Mouse (Mus musculus) intestine, embryonic 16.5 days (tissue): ENCODE measurements around the gene Stkld1. TPM values are rescaled to one million over a fixed set of nuclear protein-coding genes. Genes with fewer than 3 reads are reported as not detected.
A peak's percentile ranks its signal among the peaks of the same experiment; 100 is the strongest.

Source experiments
- ATAC-seq: fragments of 200-750 bp; cut with Nextera tagmentation; 2 replicates; pipeline ENCODE4 v1.8.0; 2017; ENCODE audit warnings: moderate TSS enrichment, moderate library complexity
- H3K27ac ChIP-seq: fragments of 300-500 bp; sonication (generic); 2 replicates; pipeline ENCODE4 v1.5.1; 2014; ENCODE audit warnings: mild to moderate bottlenecking, low read length
- H3K27me3 ChIP-seq: fragments of 300-500 bp; sonication (generic); replicated peaks from 2 replicates; pipeline ENCODE4 v1.6.1; 2014; ENCODE audit warnings: low read length, control low read depth, mixed read lengths; ENCODE audit not compliant: control insufficient read depth, insufficient read depth
- H3K36me3 ChIP-seq: fragments of 300-500 bp; sonication (generic); 2 replicates; pipeline ENCODE4 v1.6.1; 2014; ENCODE audit warnings: low read length, control low read depth; ENCODE audit not compliant: control insufficient read depth, insufficient read depth
- H3K4me1 ChIP-seq: fragments of 300-500 bp; sonication (generic); 2 replicates; pipeline ENCODE4 v1.6.1; 2014; ENCODE audit warnings: low read length, control low read depth, mixed read lengths; ENCODE audit not compliant: control insufficient read depth, insufficient read depth
- H3K4me2 ChIP-seq: fragments of 300-500 bp; sonication (generic); 2 replicates; pipeline ENCODE4 v1.6.1; 2014; ENCODE audit warnings: low read depth, low read length, control low read depth
- H3K4me3 ChIP-seq: fragments of 300-500 bp; sonication (generic); 2 replicates; pipeline ENCODE4 v1.5.1; 2014; ENCODE audit warnings: mild to moderate bottlenecking, low read length
- H3K9ac ChIP-seq: fragments of 300-500 bp; sonication (generic); 2 replicates; pipeline ENCODE4 v1.6.1; 2014; ENCODE audit warnings: low read depth, low read length
- H3K9me3 ChIP-seq: fragments of 300-500 bp; sonication (generic); 2 replicates; pipeline ENCODE4 v1.6.1; 2016; ENCODE audit warnings: low read length, control low read depth; ENCODE audit not compliant: control insufficient read depth
- WGBS: fragments of 180-500 bp; shearing (Covaris S2); extraction: QIAGEN DNeasy Blood & Tissue Kit; methylation state at CpG from one replicate; pipeline ENCODE4 v1.1.7; 2014; 5-methylcytosine and 5-hydroxymethylcytosine counted together
- polyA plus RNA-seq: library from polyadenylated mRNA; unstranded; fragments of >200 nt; fragmentation: Nextera tagmentation; extraction: Ambion mirVana; gene quantifications from 2 replicates; pipeline ENCODE4 v1.2.1, GENCODE M21; 2015

Stkld1 gene
- polyA plus RNA-seq, 1 experiment from 2014 or later, result not detected

DNA sequence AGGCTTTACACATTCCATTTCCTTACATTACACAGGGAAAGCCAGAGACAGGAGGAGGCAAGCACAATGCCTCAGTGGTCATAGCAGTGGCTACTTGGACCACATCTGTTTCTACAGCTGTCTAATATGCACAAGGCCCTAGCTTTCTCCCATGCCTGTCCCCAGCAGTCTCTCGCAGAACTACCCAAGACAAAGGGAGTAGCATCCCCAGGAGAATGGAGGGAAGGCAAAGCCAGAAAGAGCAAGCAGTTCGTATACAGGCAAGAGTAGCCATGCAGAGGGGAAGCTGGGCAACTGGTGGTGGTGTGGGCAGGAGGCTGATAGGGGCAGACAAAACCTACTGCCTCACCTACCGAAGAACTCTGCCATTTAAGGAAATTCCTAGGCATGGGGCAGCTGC lies 27.4 kb upstream of the Stkld1 start:
- Histone ChIP-seq H3K27ac (no peak overlapping the region), H3K9ac (no peak overlapping the region), H3K9me3 (no peaks in the 10 kb centered on the region), H3K4me3 (no peak overlapping the region), H3K27me3 (no peaks in the 10 kb centered on the region), H3K4me2 (no peak overlapping the region), H3K4me1 (peaks cover 24% of the 10 kb centered on the region), H3K36me3 (peaks cover 17% of the 10 kb centered on the region)
- ATAC-seq, result no peak
- 84% methylated on average over 3 of the region's 3 CpGs for WGBS

DNA sequence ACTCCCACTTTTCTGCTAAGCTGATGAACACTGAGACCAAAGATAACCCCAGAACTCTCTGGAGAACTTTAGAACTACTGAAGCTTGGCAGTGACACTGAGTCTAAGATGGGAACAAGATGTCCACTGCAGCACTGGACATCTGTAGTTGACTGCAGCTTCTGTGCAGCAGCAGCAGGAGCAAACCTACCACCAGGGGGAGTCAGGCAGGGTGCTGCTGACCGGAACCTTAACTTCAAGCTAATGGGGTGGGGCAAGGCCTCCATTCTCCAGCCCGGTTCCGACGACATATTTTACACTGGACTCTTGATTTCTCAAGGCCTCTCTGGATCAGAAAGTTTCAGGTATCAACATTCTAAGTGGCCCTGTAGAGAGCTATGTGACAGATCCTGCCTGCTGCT lies 26.7 kb upstream of the Stkld1 start:
- H3K27me3 ChIP-seq, result no peaks in the 10 kb centered on the region
- no peaks in the 10 kb centered on the region for H3K9me3 ChIP-seq
- H3K4me1 ChIP-seq, result peaks cover 22% of the 10 kb centered on the region
- WGBS, result 52% methylated on average over 4 of the region's 4 CpGs
- no peak for ATAC-seq
- H3K4me2 ChIP-seq, result no peak overlapping the region
- peaks cover 19% of the 10 kb centered on the region for H3K36me3 ChIP-seq
- no peak overlapping the region for H3K4me3 ChIP-seq
- no peak overlapping the region for H3K27ac ChIP-seq
- H3K9ac ChIP-seq, result no peak overlapping the region

DNA sequence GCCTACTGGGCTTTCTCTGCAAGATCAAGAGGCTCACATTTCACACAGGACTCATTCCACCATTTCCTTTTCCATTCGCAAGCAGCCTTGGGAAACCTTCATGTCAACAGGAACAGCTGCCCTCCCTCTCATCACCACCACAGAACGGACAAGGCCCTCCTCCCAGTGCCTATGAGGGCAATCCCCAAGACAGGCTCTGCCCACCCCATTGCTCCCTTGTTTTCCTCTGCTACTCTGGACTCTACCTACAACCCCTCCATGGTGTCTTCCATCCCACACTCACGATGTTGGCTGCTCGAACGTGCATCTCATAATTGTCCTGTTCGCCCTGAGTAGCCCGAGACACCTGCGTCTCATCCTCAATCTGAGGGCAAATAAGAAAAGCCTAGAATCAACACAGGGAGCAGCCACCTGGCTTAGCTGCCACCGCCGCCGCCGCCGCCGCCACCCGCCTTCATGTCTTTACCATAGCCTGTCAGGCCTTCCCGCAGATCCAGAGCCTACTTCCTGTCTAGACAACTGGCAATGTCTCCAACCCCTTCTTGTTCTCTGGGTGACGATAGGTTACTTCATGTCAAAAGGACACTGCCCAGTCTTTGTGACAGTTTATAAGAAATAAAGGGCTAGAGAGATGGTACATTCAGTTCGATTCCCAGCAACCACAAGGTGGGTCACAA lies 25.0 kb upstream of the Stkld1 start:
- peaks cover 31% of the 10 kb centered on the region for H3K36me3 ChIP-seq
- 66% methylated on average over 18 of the region's 18 CpGs for WGBS

DNA sequence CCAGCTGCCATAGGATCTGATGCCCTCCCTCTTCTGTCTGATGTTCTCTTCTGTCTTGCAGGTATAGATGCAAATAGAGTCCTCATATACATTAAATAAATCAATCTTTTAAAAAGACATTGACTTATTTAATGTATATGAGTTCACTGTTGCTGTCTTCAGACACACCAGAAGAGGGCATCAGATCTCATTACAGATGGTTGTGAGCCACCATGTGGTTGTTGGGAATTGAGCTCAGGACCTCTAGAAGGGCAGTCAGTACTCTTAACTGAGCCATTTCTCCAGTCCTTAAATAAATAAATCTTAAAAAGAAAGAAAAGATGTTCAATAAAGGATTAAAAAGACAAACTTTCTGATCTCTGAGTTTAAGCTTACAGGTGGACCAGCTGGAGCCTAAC lies 24.5 kb upstream of the Stkld1 start:
- no peak for ATAC-seq
- H3K9me3 ChIP-seq, result no peaks in the 10 kb centered on the region
- peaks cover 34% of the 10 kb centered on the region for H3K36me3 ChIP-seq
- peak overlapping the region; percentile 75 for H3K9ac ChIP-seq
- H3K27ac ChIP-seq, result peak overlapping the region; percentile 84; the same call in 1 of the 2 replicates
- H3K4me2 ChIP-seq, result peak overlapping the region; percentile 51
- no peaks in the 10 kb centered on the region for H3K27me3 ChIP-seq
- H3K4me3 ChIP-seq, result peak overlapping the region; percentile 91
- H3K4me1 ChIP-seq, result peaks cover 21% of the 10 kb centered on the region

More for the DNA sequence above, 25.0 kb upstream of the Stkld1 start:
- Histone ChIP-seq H3K27me3 (no peaks in the 10 kb centered on the region), H3K4me2 (peak overlapping the region; percentile 51), H3K4me1 (peaks cover 22% of the 10 kb centered on the region), H3K4me3 (peak overlapping the region; percentile 91), H3K27ac (peak overlapping the region; percentile 29; the same call in 1 of the 2 replicates), H3K9ac (peak overlapping the region; percentile 75), H3K9me3 (no peaks in the 10 kb centered on the region)
- no peak for ATAC-seq

DNA sequence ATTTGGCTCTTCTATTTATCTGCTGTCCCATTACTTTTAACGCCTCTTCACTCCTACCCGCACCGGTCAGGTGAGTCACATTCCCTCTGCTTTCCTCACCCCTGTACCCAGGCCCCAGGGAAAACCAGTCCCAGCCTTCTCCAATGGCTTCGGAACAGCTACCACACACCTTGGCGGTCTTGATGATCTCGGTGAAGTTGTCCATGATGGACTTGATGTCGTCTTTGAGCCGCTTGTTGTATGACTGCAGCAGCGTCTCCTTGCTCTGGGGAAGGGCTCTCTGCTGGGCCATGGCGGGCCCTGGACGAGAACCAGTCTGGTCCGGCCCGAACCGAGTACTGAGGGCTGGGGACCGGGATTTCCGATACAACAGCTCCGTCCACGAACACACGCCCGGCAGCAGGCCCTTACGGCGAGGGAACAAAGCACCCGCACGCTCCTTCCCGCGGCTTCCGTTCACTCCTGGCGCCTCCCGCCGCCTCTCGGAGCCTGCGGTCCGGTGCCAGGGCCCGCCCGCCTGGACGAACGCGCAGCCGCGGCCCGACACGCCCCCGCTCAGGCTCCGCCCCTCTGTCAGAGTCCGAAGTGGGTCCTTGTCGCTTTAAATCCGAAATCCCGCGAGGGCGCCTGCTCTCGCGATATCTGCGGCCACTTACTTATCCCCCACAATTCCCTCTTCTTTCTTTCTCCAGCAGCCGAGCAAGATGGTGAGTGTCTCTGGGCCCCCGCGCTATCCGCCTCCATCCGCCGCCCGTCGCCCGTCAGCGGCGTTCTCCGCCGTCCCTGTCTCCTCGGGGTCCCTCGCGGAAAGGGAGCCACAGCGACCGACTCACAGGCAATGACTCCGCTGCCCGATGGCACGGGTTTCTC lies 23.5 kb upstream of the Stkld1 start, which contains the start of the genes Med22 and Rpl7a:
Gene Med22, minus strand, starts transcription at position 554 of the 870 bp plus-strand sequence.
Gene Rpl7a, plus strand, starts transcription at position 641 of the 870 bp plus-strand sequence.
- Histone ChIP-seq H3K27ac (peak within 1 kb of the TSS; percentile 84), H3K36me3 (peaks cover 35% of the 10 kb centered on the region), H3K27me3 (no peaks in the 10 kb centered on the region), H3K4me3 (peak within 1 kb of the TSS; percentile 91), H3K9ac (peak within 1 kb of the TSS; percentile 80), H3K4me2 (peak within 1 kb of the TSS; percentile 77), H3K4me1 (peaks cover 28% of the 10 kb centered on the region), H3K9me3 (no peaks in the 10 kb centered on the region)
- under 1% methylated on average over 74 of the region's 74 CpGs for WGBS
- peak; percentile 94 for ATAC-seq

DNA sequence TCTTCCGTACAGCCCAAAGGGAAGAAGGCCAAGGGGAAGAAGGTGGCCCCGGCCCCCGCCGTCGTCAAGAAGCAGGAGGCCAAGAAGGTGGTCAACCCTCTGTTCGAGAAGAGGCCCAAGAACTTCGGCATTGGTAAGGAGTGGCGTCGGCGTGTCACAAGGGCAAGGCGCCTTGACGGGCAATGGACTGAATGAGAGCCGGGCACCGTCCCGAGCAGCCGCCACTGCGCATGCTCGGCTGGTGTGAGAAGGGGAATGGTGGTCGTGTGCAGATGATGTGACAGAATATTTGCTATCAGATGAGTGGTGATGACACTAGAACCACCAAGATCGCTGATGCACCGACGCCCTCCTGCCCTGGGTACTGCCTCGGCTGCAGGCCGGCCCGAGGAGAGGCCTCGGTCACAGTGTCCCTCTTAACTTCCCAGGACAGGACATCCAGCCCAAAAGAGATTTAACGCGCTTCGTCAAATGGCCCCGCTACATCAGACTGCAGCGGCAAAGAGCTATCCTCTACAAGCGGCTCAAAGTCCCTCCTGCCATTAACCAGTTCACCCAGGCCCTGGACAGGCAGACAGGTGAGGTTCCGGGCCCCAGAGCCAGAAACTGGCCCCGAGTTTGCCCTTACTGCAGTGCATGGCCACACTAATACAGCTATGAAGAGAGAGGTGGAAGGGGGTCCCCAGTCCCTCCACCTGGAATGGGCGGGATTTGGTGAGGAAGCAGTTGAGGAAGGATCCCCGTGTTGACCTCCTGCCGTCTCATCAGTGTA lies 22.7 kb upstream of the Stkld1 start:
- H3K9me3 ChIP-seq, result no peaks in the 10 kb centered on the region
- peaks cover 30% of the 10 kb centered on the region for H3K36me3 ChIP-seq
- peaks cover 33% of the 10 kb centered on the region for H3K4me1 ChIP-seq
- peak overlapping the region; percentile 91 for H3K4me3 ChIP-seq
- ATAC-seq, result peak; percentile 36
- no peaks in the 10 kb centered on the region for H3K27me3 ChIP-seq
- H3K9ac ChIP-seq, result peak overlapping the region; percentile 80
- WGBS, result 2% methylated on average over 36 of the region's 37 CpGs
- H3K4me2 ChIP-seq, result peak overlapping the region; percentile 77
- H3K27ac ChIP-seq, result peak overlapping the region; percentile 84

DNA sequence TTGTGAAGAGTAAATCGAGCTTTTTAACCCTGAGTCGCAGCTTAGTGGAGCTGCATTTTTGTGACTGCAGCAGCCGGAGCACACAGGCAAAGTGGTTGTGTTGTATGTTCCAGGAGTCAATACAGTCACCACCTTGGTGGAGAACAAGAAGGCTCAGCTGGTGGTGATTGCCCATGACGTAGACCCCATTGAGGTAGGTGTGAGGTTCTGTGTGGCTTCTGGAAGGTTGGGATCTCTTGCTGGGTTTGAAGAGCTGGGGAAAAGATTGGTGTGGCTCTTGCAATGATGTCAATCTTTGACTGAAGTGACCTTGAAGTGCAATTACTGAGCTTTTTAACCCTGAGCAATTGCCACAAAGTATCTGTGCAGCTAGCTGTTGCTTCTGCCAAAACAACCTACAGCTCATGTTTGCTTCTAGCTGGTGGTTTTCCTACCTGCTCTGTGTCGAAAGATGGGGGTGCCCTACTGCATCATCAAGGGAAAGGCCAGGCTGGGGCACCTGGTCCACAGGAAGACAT lies 21.5 kb upstream of the Stkld1 start:
- H3K4me1 ChIP-seq, result peaks cover 37% of the 10 kb centered on the region
- 61% methylated on average over 5 of the region's 5 CpGs for WGBS
- ATAC-seq, result no peak

DNA sequence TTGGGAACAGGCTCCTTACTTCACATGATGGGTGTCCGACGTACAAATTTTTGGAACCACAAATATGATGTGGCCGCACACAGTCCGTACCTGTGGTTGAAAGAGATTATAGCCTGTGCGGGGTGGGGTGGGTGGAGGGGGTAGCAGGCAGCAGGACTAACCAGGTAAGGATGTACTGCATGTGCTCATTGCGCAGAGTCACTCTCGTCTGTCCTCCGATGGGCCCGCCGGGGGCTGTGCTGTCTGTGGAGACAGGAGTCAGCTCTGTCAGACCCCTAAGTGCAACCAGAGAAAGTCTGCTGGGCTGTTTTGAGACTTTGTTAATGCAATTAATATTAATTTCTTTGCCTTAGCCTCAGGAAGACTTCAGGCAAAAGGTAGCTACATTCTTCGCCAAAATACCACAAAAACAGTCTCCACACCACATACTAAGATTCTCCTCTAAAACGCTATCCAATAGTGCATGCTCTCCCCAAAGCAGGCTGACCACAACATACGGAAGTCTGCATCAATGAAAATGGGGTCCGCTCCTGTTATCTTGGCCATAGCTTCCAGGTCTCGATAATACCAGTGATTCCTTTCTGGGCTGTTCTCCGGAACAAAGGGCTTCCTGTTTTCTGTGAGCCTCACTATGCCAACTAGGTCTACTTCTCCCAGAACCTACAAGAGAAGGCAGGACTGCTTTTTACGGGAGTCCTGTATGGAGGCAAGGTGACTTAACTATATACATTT lies 20.3 kb upstream of the Stkld1 start:
- Histone ChIP-seq H3K4me1 (peaks cover 43% of the 10 kb centered on the region), H3K4me3 (no peak overlapping the region), H3K4me2 (no peak overlapping the region), H3K36me3 (peaks cover 18% of the 10 kb centered on the region), H3K9ac (no peak overlapping the region), H3K27ac (no peak overlapping the region), H3K9me3 (no peaks in the 10 kb centered on the region), H3K27me3 (no peaks in the 10 kb centered on the region)
- 76% methylated on average over 17 of the region's 17 CpGs for WGBS
- ATAC-seq, result no peak

More for the DNA sequence above, 21.5 kb upstream of the Stkld1 start:
- H3K4me3 ChIP-seq, result peak overlapping the region; percentile 91
- peak overlapping the region; percentile 34 for H3K27ac ChIP-seq
- H3K9me3 ChIP-seq, result no peaks in the 10 kb centered on the region
- H3K4me2 ChIP-seq, result peak overlapping the region; percentile 77
- H3K36me3 ChIP-seq, result peaks cover 25% of the 10 kb centered on the region
- peak overlapping the region; percentile 80 for H3K9ac ChIP-seq
- H3K27me3 ChIP-seq, result no peaks in the 10 kb centered on the region
